Comparison of ENCODE assay signal across 18 mouse cellular contexts in genomic region chr6:34407403-34407802, GRCm38 (mm10). TPM values are rescaled to one million over a fixed set of nuclear protein-coding genes. Genes with fewer than 3 reads are reported as not detected.
"Had no signal": no experiment of that assay in that cellular context is flagged by ENCODE, and none has a peak within 500 bp of the region (broad histone marks: within the 10 kb centered on the region; RNA-seq: fewer than 3 reads in every experiment).

No protein-coding gene starts in this region.

- H3K27me3 ChIP-seq: kidney, embryonic 15.5 days; limb, embryonic 12.5 days; neural tube, embryonic 15.5 days had no signal

- H3K4me3 ChIP-seq: kidney, embryonic 15.5 days; limb, embryonic 12.5 days; midbrain, embryonic 10.5 days; myocyte; neural tube, embryonic 15.5 days had no signal

- H3K27ac ChIP-seq: kidney, embryonic 15.5 days; limb, embryonic 12.5 days; liver, embryonic 14.5 days; midbrain, embryonic 10.5 days; neural tube, embryonic 15.5 days had no signal

- H3K4me1 ChIP-seq: limb, embryonic 12.5 days; midbrain, embryonic 10.5 days; neural tube, embryonic 15.5 days had no signal

- DNase-seq: kidney, postnatal 14 days; lung, postnatal 10 days; lung, postnatal 4 days; midbrain, embryonic 14.5 days; right cerebral cortex, adult 18-20 months; right cerebral cortex, postnatal 25 days; thymus, postnatal 4 days had no signal

- H3K4me2 ChIP-seq: kidney, embryonic 15.5 days; limb, embryonic 12.5 days; neural tube, embryonic 15.5 days had no signal

- H3K9ac ChIP-seq: kidney, embryonic 15.5 days; limb, embryonic 12.5 days; liver, embryonic 14.5 days; neural tube, embryonic 15.5 days had no signal

- H3K36me3 ChIP-seq: kidney, embryonic 15.5 days; limb, embryonic 12.5 days; midbrain, embryonic 10.5 days; neural tube, embryonic 15.5 days had no signal

- H3K9me3 ChIP-seq: kidney, embryonic 15.5 days; limb, embryonic 12.5 days; midbrain, embryonic 10.5 days; neural tube, embryonic 15.5 days had no signal

RNA-seq across cellular contexts. Expression of gene Akr1b7, which starts 4.7 kb away (rescaled TPM):
- total RNA-seq: layer of hippocampus, postnatal 14 days; left cerebral cortex, adult 18-20 months; left cerebral cortex, postnatal 14 days; megakaryocyte, adult 5-6 weeks had no signal
- polyA plus RNA-seq: limb, embryonic 12.5 days; midbrain, embryonic 10.5 days; midbrain, embryonic 14.5 days; neural tube, embryonic 11.5 days had no signal

RNA-seq across cellular contexts. Expression of gene Akr1b8, which starts 53.5 kb away (rescaled TPM):
- total RNA-seq: megakaryocyte, adult 5-6 weeks had no signal
